Mouse (Mus musculus): ENCODE results near the gene Hck. TPM values are rescaled to one million over a fixed set of nuclear protein-coding genes. Genes with fewer than 3 reads are reported as not detected.

Gene Hck
- polyA plus RNA-seq, 1 experiment from 2014 or later = 1.1 TPM

GRCm38 (mm10) chr2:153115679-153116081, 7.4 kb downstream of the Hck start:
- no peak overlapping the region for H3K27ac ChIP-seq

DNA sequence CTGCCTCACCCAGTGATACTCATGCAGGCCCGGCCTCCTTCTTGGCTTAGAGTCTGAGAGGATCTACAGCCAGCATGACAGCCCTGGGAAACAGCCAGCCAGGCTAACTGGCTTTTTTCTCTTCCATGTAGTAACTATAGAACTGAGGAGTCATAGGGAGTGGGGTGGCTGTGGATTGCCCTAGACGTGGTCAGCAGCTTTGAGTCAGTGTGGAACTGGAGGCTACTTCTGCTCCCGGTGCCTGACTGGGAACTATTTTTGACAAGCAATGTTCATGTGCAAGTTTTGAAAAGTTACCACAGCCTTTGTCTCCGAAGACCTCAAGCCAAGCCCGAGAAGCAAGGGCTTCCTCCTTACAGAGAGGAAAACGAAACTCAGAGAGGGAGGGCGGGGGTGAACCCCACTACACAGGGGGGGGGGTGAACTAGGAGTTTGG, 8.8 kb downstream of the Hck start:
- H3K27ac ChIP-seq = no peak overlapping the region
- H3K27me3 ChIP-seq (ENCODE audit: low read depth, poor library complexity, severe bottlenecking) = no peaks in the 10 kb centered on the region
- H3K4me1 ChIP-seq = no peaks in the 10 kb centered on the region
- no peak overlapping the region for H3K4me3 ChIP-seq
- no peak for DNase-seq (ENCODE audit: low spot score)
- H3K9me3 ChIP-seq (replicated peaks) = no peaks in the 10 kb centered on the region
- no peaks in the 10 kb centered on the region for H3K36me3 ChIP-seq
- WGBS = 81% methylated on average over 7 of the region's 7 CpGs

More at GRCm38 (mm10) chr2:153115679-153116081, 7.4 kb downstream of the Hck start:
- WGBS = 85% methylated on average over 4 of the region's 4 CpGs
- no peaks in the 10 kb centered on the region for H3K4me1 ChIP-seq
- no peak overlapping the region for H3K4me3 ChIP-seq
- no peaks in the 10 kb centered on the region for H3K9me3 ChIP-seq (replicated peaks)
- H3K36me3 ChIP-seq = no peaks in the 10 kb centered on the region
- no peak for DNase-seq (ENCODE audit: low spot score)
- H3K27me3 ChIP-seq (ENCODE audit: low read depth, poor library complexity, severe bottlenecking) = peaks cover 13% of the 10 kb centered on the region

- no peaks in the 10 kb centered on the region for H3K9me3 ChIP-seq (replicated peaks)
- H3K4me1 ChIP-seq = no peaks in the 10 kb centered on the region
- H3K4me3 ChIP-seq = no peak overlapping the region
- 0 out of 2 replicates have a peak, but pooled peaks cover 2% of the 10 kb centered on the region for H3K27me3 ChIP-seq (ENCODE audit: low read depth, poor library complexity, severe bottlenecking)
- no peaks in the 10 kb centered on the region for H3K36me3 ChIP-seq
- H3K27ac ChIP-seq = no peak overlapping the region
- 90% methylated on average over 6 of the region's 6 CpGs for WGBS
- no peak for DNase-seq (ENCODE audit: low spot score)
Measured at GRCm38 (mm10) chr2:153119488-153119887, 11.2 kb downstream of the Hck start.

GRCm38 (mm10) chr2:153120126-153120525, 11.9 kb downstream of the Hck start:
- no peak overlapping the region for H3K4me3 ChIP-seq
- 80% methylated on average over 8 of the region's 8 CpGs for WGBS
- no peaks in the 10 kb centered on the region for H3K4me1 ChIP-seq
- no peaks in the 10 kb centered on the region for H3K36me3 ChIP-seq
- 0 out of 2 replicates have a peak, but pooled peaks cover 2% of the 10 kb centered on the region for H3K27me3 ChIP-seq (ENCODE audit: low read depth, poor library complexity, severe bottlenecking)
- H3K27ac ChIP-seq = no peak overlapping the region
- no peak for DNase-seq (ENCODE audit: low spot score)
- no peaks in the 10 kb centered on the region for H3K9me3 ChIP-seq (replicated peaks)

DNA sequence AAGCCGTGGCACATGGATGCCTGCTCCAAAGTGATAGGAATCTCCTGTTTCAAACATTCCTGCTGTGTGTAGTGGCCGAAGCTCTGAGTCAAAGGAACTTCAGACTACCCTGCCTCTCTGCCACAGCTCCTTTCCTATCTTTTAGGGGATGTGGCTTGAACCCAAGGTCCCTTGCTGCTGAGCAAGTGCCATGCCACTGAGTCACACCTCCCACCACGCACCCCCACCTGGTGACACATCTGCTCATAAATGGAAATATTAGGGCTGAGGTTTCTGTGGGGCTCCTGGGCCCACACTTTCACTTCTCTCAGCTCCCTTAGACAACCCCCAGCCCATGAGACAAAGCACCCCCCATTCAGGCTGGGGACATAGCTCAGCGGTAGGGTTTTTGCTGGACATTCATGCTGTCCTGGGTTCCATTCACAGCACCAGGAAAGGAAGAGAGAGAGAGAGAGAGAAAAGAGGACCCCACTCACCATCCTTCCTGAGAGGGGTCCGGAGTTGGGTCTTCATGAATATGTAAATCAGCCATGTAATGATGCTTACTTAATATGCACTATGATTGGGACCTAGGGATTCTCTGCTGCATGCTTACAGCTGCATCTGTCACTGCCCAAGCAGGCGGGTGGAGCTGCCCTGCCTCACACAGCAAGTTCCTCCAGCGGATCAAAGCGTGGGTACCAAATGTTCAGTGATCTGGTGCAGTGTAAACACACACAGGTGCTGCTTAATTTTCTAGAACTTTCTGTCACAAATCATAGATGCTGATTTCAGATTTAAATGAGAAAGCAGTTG, 13.8 kb downstream of the Hck start:
- no peaks in the 10 kb centered on the region for H3K4me1 ChIP-seq
- no peak overlapping the region for H3K27ac ChIP-seq
- 0 out of 2 replicates have a peak, but pooled peaks cover 2% of the 10 kb centered on the region for H3K27me3 ChIP-seq (ENCODE audit: low read depth, poor library complexity, severe bottlenecking)
- 82% methylated on average over 8 of the region's 8 CpGs for WGBS
- H3K4me3 ChIP-seq = no peak overlapping the region
- no peaks in the 10 kb centered on the region for H3K9me3 ChIP-seq (replicated peaks)
- DNase-seq (ENCODE audit: low spot score) = no peak
- no peaks in the 10 kb centered on the region for H3K36me3 ChIP-seq

DNA sequence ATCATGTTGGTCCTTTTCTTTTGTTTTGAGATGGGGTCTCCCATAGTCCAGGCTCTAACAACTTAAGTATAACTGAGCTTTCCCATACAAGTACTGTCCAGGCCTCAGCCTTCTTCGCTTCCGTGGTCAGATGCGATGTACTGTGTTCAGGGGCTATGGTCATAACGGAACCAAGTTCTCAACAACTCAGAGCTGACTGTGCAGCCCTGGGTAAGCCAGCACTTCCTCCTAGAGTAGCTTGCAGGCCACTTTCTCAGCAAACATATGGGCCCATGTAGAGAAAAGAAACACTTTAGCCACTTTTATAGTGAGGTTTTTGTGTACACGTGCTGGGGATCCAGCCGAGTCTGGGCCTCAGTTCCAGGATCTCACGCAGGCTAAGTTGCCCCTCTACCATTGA, 14.4 kb downstream of the Hck start:
- DNase-seq (ENCODE audit: low spot score) = no peak
- Histone ChIP-seq H3K4me1 (no peaks in the 10 kb centered on the region), H3K9me3 (replicated peaks) (no peaks in the 10 kb centered on the region), H3K36me3 (no peaks in the 10 kb centered on the region), H3K27me3 (ENCODE audit: low read depth, poor library complexity, severe bottlenecking) (0 out of 2 replicates have a peak, but pooled peaks cover 2% of the 10 kb centered on the region), H3K27ac (no peak overlapping the region), H3K4me3 (no peak overlapping the region)
- 91% methylated on average over 7 of the region's 7 CpGs for WGBS

DNA sequence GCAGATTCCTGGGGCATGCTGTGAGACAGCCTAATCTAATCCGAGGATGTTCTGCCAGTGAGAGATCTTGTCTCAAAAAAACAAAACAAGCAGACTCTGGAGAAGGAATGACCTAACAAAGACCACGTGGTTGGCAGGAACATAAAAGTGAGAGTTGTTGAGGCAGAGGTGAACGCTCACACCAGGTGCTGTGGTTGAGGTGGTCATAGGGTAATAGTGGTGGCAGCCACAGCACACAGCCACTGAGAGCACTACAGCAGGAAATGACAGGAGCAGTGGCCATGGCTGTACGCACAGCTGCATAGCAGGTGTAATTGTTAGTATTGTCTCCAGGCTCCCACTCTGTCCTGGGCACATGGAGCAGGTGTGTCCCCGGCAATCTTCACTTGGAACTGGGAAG, 17.6 kb downstream of the Hck start:
- H3K36me3 ChIP-seq = no peaks in the 10 kb centered on the region
- WGBS = 59% methylated on average over 5 of the region's 5 CpGs
- H3K4me3 ChIP-seq = no peak overlapping the region
- no peak for DNase-seq (ENCODE audit: low spot score)
- no peaks in the 10 kb centered on the region for H3K9me3 ChIP-seq (replicated peaks)
- H3K4me1 ChIP-seq = no peaks in the 10 kb centered on the region
- 0 out of 2 replicates have a peak, but pooled peaks cover 2% of the 10 kb centered on the region for H3K27me3 ChIP-seq (ENCODE audit: low read depth, poor library complexity, severe bottlenecking)
- no peak overlapping the region for H3K27ac ChIP-seq

DNA sequence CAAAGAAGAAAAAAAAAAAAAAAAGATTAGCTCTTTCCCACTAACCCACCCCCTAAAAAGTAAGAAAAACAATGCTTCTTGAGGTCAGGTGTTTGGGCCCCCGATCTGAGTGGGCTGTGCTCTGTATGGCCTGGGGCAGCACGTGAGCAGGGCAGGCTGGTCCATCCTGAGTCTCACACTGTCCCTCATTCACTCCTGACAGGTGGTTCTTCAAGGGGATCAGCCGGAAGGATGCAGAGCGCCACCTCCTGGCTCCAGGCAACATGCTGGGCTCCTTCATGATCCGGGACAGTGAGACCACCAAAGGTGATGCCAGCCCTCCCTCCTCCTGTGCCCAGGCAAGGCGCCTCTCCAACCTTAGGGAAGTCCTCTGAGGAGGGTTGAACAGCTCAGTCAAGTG, 22.8 kb downstream of the Hck start:
- no peaks in the 10 kb centered on the region for H3K9me3 ChIP-seq (replicated peaks)
- H3K36me3 ChIP-seq = no peaks in the 10 kb centered on the region
- H3K27me3 ChIP-seq (ENCODE audit: low read depth, poor library complexity, severe bottlenecking) = no peaks in the 10 kb centered on the region
- H3K4me1 ChIP-seq = no peaks in the 10 kb centered on the region
- WGBS = 27% methylated on average over 6 of the region's 6 CpGs
- no peak for DNase-seq (ENCODE audit: low spot score)
- no peak overlapping the region for H3K4me3 ChIP-seq
- H3K27ac ChIP-seq = no peak overlapping the region

DNA sequence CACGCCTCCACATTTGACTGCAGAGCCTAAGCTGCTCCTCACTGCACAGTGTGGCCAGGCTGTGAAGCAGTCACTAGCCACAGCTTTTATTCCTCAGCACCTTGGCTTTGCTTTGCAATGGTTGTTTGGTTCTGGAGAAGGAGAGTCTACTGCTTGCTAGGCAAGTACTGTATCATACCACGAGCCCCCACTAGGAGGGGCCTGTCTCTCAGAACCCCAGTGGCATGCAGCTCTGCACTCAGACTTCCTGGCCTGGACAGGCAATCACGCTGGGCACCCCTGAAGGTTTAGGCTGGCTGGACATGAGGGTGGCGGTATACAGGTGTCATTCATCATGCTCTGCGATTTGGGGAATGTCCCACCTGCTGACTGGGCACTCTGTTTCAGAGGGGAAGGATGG, 26.0 kb downstream of the Hck start:
- Histone ChIP-seq H3K4me1 (no peaks in the 10 kb centered on the region), H3K27me3 (ENCODE audit: low read depth, poor library complexity, severe bottlenecking) (no peaks in the 10 kb centered on the region), H3K27ac (no peak overlapping the region), H3K4me3 (no peak overlapping the region), H3K9me3 (replicated peaks) (no peaks in the 10 kb centered on the region), H3K36me3 (no peaks in the 10 kb centered on the region)
- WGBS = 45% methylated on average over 5 of the region's 5 CpGs
- DNase-seq (ENCODE audit: low spot score) = peak; percentile 41

- H3K9me3 ChIP-seq (replicated peaks) = no peaks in the 10 kb centered on the region
- no peaks in the 10 kb centered on the region for H3K27me3 ChIP-seq (ENCODE audit: low read depth, poor library complexity, severe bottlenecking)
- no peaks in the 10 kb centered on the region for H3K36me3 ChIP-seq
- no peak overlapping the region for H3K27ac ChIP-seq
- H3K4me1 ChIP-seq = no peaks in the 10 kb centered on the region
- no peak for DNase-seq (ENCODE audit: low spot score)
- 75% methylated on average over 4 of the region's 4 CpGs for WGBS
- no peak overlapping the region for H3K4me3 ChIP-seq
Measured at GRCm38 (mm10) chr2:153136211-153136610, 27.9 kb downstream of the Hck start.

DNA sequence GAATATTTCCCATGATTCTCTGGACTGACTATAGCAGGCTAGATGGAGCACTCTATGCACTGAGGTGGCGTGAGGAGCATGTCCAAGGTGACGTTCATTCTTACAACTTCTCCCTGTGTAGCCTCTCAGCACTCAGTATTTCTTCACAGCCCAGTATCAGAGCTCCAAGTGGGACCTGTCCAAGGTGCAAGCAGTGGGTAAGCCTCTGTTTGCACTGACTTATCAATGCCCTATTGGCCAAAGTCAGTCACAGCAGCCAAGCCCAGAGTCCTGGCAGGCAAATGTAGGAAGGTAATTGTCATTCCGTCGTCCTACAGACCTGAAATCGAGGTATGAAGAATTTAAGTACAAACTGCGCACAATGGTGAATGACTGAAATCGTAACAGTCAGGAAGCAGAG, 30.9 kb downstream of the Hck start:
- Histone ChIP-seq H3K4me3 (no peak overlapping the region), H3K27ac (no peak overlapping the region), H3K9me3 (replicated peaks) (no peaks in the 10 kb centered on the region), H3K4me1 (no peaks in the 10 kb centered on the region), H3K36me3 (no peaks in the 10 kb centered on the region), H3K27me3 (ENCODE audit: low read depth, poor library complexity, severe bottlenecking) (0 out of 2 replicates have a peak, but pooled peaks cover 7% of the 10 kb centered on the region)
- WGBS = 80% methylated on average over 7 of the region's 7 CpGs
- DNase-seq (ENCODE audit: low spot score) = no peak

- Histone ChIP-seq H3K4me3 (no peak overlapping the region), H3K4me1 (no peaks in the 10 kb centered on the region), H3K27ac (no peak overlapping the region), H3K36me3 (no peaks in the 10 kb centered on the region), H3K27me3 (ENCODE audit: low read depth, poor library complexity, severe bottlenecking) (0 out of 2 replicates have a peak, but pooled peaks cover 7% of the 10 kb centered on the region), H3K9me3 (replicated peaks) (no peaks in the 10 kb centered on the region)
- 28% methylated on average over 9 of the region's 9 CpGs for WGBS
- DNase-seq (ENCODE audit: low spot score) = no peak
Measured at GRCm38 (mm10) chr2:153139996-153140613, 31.8 kb downstream of the Hck start.

DNA sequence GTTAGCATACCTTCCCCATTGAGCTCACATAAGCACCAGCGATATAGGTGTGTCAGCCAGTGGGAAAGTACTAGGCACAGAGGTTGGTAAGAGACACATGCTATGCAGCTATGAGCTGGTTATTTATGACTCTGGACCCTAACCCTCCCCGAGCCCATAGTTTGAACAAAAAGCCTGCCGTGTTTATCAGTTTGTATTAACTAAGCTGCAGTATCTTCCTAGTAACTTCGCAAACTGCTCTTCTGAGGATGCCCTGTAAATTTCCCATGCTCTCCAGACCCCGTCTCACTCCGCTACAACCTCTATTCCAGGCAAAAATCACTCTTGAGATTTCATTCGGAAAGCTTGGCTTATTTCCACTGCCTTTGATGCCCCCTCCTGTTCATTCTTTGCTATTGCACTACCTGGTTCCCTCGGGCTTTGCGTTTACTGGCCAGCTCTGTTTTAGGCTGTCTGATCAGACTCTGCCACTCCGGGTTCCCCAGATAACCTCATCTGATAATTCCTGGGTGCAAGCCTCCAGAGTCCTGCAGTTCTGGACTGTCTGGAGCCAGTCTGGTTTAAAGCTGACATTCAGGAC, 34.4 kb downstream of the Hck start:
- 37% methylated on average over 10 of the region's 10 CpGs for WGBS
- no peak overlapping the region for H3K4me3 ChIP-seq

More for the DNA sequence above, 34.4 kb downstream of the Hck start:
- H3K9me3 ChIP-seq (replicated peaks) = no peaks in the 10 kb centered on the region
- DNase-seq (ENCODE audit: low spot score) = peak; percentile 51
- H3K27me3 ChIP-seq (ENCODE audit: low read depth, poor library complexity, severe bottlenecking) = 0 out of 2 replicates have a peak, but pooled peaks cover 7% of the 10 kb centered on the region
- H3K36me3 ChIP-seq = no peaks in the 10 kb centered on the region
- H3K4me1 ChIP-seq = no peaks in the 10 kb centered on the region
- H3K27ac ChIP-seq = no peak overlapping the region
